ENCODE assay signal across 8 mouse cellular contexts in the genomic region with DNA sequence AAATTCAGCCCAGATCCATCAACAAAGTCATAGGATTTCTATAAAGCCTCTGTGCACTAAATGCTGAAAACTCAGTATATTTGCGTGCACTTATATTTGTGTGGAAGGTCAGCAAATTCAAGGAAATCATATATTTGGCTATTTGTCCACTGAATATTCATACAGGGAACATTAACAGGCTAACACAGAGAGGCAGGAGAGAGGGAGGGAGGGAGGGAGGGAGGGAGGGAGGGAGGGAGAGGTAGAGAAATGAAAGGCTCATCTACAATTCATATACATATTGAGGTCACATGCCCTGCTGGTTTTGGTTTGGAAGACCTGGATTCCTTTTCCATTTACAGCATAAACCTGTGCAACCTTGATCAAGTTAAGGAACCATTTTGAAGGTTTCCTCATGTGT.
A peak's percentile ranks its signal among the peaks of the same experiment; 100 is the strongest.
DNase-seq lines count a peak whose midpoint lies in the region; ATAC-seq and TF ChIP-seq lines count a peak whose summit lies in the region.

No protein-coding gene starts in this region.

- no peak overlapping the region for H3K9ac ChIP-seq in heart, embryonic 11.5 days (ENCODE audit: low read depth, low read length)
- H3K9ac ChIP-seq in heart, adult 2 months (ENCODE audit: low read depth, low read length), result no peak overlapping the region
- 0 out of 2 replicates have a peak overlapping the region, but pooled peaks have one; percentile 29 for H3K9ac ChIP-seq in limb, embryonic 14.5 days (ENCODE audit: low read depth, low read length, severe bottlenecking)
- H3K9ac ChIP-seq in stomach, embryonic 16.5 days (ENCODE audit: low read length), result no peak overlapping the region

- no peak for ATAC-seq in heart, embryonic 11.5 days (replicated peaks; ENCODE audit: insufficient number of reproducible peaks, low FRiP score, low TSS enrichment)
- no peak for ATAC-seq in limb, embryonic 14.5 days (ENCODE audit: low FRiP score, low read depth)
- ATAC-seq in stomach, embryonic 16.5 days (ENCODE audit: insufficient read depth, low FRiP score), result no peak

- H3K36me3 ChIP-seq in heart, embryonic 11.5 days (ENCODE audit: control insufficient read depth, insufficient read depth, low read length), result no peaks in the 10 kb centered on the region
- H3K36me3 ChIP-seq in heart, adult 2 months (ENCODE audit: control insufficient read depth, insufficient read depth, low read length), result no peaks in the 10 kb centered on the region
- no peaks in the 10 kb centered on the region for H3K36me3 ChIP-seq in limb, embryonic 14.5 days (ENCODE audit: control insufficient read depth, insufficient read depth, low read length)
- H3K36me3 ChIP-seq in stomach, embryonic 16.5 days (ENCODE audit: control insufficient read depth, insufficient read depth, low read length), result no peaks in the 10 kb centered on the region

- H3K4me3 ChIP-seq in heart, embryonic 11.5 days (ENCODE audit: low read depth, low read length), result no peak overlapping the region
- no peak overlapping the region for H3K4me3 ChIP-seq in heart, adult 2 months
- H3K4me3 ChIP-seq in limb, embryonic 14.5 days (replicated peaks; ENCODE audit: low read length), result peak overlapping the region; percentile 32
- peak overlapping the region; percentile 44 for H3K4me3 ChIP-seq in stomach, embryonic 16.5 days (replicated peaks; ENCODE audit: low read length)

- H3K27me3 ChIP-seq in heart, embryonic 11.5 days (ENCODE audit: control insufficient read depth, insufficient read depth, low read length), result no peaks in the 10 kb centered on the region
- H3K27me3 ChIP-seq in heart, adult 2 months (ENCODE audit: control insufficient read depth, insufficient read depth, low read length), result no peaks in the 10 kb centered on the region
- H3K27me3 ChIP-seq in limb, embryonic 14.5 days (ENCODE audit: control insufficient read depth, insufficient read depth, low read length), result no peaks in the 10 kb centered on the region
- no peaks in the 10 kb centered on the region for H3K27me3 ChIP-seq in stomach, embryonic 16.5 days (ENCODE audit: control insufficient read depth, insufficient read depth, low read length)

- intact Hi-C loops in heart, adult 2 months (cut with DNase I), result no loop called here
- intact Hi-C loops in gastrocnemius, postnatal 14 days (cut with DNase I; ENCODE audit: low total_unique reads), result loop anchor here (5.0 kb wide), 1 partner anchor 1111 kb away; no protein-coding TSS in a partner anchor
- intact Hi-C loops in gastrocnemius, postnatal 36 days (cut with DNase I), result no loop called here

- H3K79me2 ChIP-seq in heart, adult 2 months (replicated peaks; ENCODE audit: control insufficient read depth, insufficient read depth, low read length), result no peaks in the 10 kb centered on the region

- no peak for DNase-seq in heart, adult 2 months
- DNase-seq in retina, postnatal 1 day, result peak; percentile 6
- no peak for DNase-seq in retina, embryonic 14.5 days (ENCODE audit: low spot score)
- no peak for DNase-seq in limb, embryonic 14.5 days (ENCODE audit: low spot score)
- no peak for DNase-seq in gastrocnemius, postnatal 14 days
- no peak for DNase-seq in gastrocnemius, postnatal 36 days

- H3K4me1 ChIP-seq in heart, embryonic 11.5 days (ENCODE audit: control insufficient read depth, insufficient read depth, low read length), result no peaks in the 10 kb centered on the region
- no peaks in the 10 kb centered on the region for H3K4me1 ChIP-seq in heart, adult 2 months (ENCODE audit: control insufficient read depth, insufficient read depth, low read length)
- no peaks in the 10 kb centered on the region for H3K4me1 ChIP-seq in limb, embryonic 14.5 days (ENCODE audit: control insufficient read depth, insufficient read depth, low read length)
- no peaks in the 10 kb centered on the region for H3K4me1 ChIP-seq in stomach, embryonic 16.5 days (ENCODE audit: control insufficient read depth, insufficient read depth, low read length)

- no peak for TF ChIP-seq EP300 in heart, adult 2 months (IDR thresholded peaks at IDR 0.05; ENCODE audit: insufficient read depth, low read depth, low read length)

- TF ChIP-seq CTCF in heart, adult 2 months (IDR thresholded peaks at IDR 0.05), result no peak

- WGBS in heart, embryonic 11.5 days (ENCODE audit: insufficient replicate concordance), result 71% methylated on average over 1 of the region's 1 CpGs
- 72% methylated on average over 1 of the region's 1 CpGs for WGBS in heart, adult 2 months
- WGBS in limb, embryonic 14.5 days, result 80% methylated on average over 1 of the region's 1 CpGs
- WGBS in stomach, embryonic 16.5 days, result 82% methylated on average over 1 of the region's 1 CpGs

- H3K9me3 ChIP-seq in heart, embryonic 11.5 days (replicated peaks; ENCODE audit: control insufficient read depth, low read length), result no peaks in the 10 kb centered on the region
- no peaks in the 10 kb centered on the region for H3K9me3 ChIP-seq in limb, embryonic 14.5 days (ENCODE audit: control insufficient read depth, low read length)
- no peaks in the 10 kb centered on the region for H3K9me3 ChIP-seq in stomach, embryonic 16.5 days (replicated peaks; ENCODE audit: control insufficient read depth, low read length)

- H3K27ac ChIP-seq in heart, embryonic 11.5 days (ENCODE audit: low read depth, low read length), result no peak overlapping the region
- no peak overlapping the region for H3K27ac ChIP-seq in heart, adult 2 months
- H3K27ac ChIP-seq in limb, embryonic 14.5 days (replicated peaks; ENCODE audit: low read depth, low read length), result no peak overlapping the region
- H3K27ac ChIP-seq in stomach, embryonic 16.5 days (ENCODE audit: low read length), result no peak overlapping the region

- H3K4me2 ChIP-seq in heart, embryonic 11.5 days, result peak overlapping the region; percentile 71
- peak overlapping the region; percentile 49 for H3K4me2 ChIP-seq in limb, embryonic 14.5 days (replicated peaks; ENCODE audit: low read depth, low read length, severe bottlenecking)
- H3K4me2 ChIP-seq in stomach, embryonic 16.5 days (ENCODE audit: low read depth, low read length), result peak overlapping the region; percentile 58

- no peak for TF ChIP-seq POLR2A in heart, adult 2 months (IDR thresholded peaks at IDR 0.05; ENCODE audit: insufficient read depth, low read depth, low read length)
- TF ChIP-seq POLR2A in limb, embryonic 14.5 days (IDR thresholded peaks at IDR 0.05; ENCODE audit: borderline replicate concordance, extremely low read depth, insufficient read depth, insufficient read length), result no peak

Comparison
In these comparisons a context has a peak if more than half of its experiments do, and no peak if none do; other contexts are left out.
1. H3K4me3 ChIP-seq: peak in limb, embryonic 14.5 days (single experiment) and stomach, embryonic 16.5 days (single experiment); none in heart, embryonic 11.5 days (single experiment) and heart, adult 2 months (single experiment).
2. Peak in every context shown above with its lines, with median percentiles within 50 percentile points of each other: H3K4me2 ChIP-seq.